In genomic region chr19:46316846-46317545, GRCm38 (mm10) we compare ENCODE assay signal across 8 mouse cellular contexts. TPM values are rescaled to one million over a fixed set of nuclear protein-coding genes. Genes with fewer than 3 reads are reported as not detected.
A peak's percentile ranks its signal among the peaks of the same experiment; 100 is the strongest.
DNase-seq lines count a peak whose midpoint lies in the region; ATAC-seq and TF ChIP-seq lines count a peak whose summit lies in the region.

No protein-coding gene starts in this region.

- ATAC-seq in lung, postnatal 0 days = no peak
- ATAC-seq in midbrain, embryonic 11.5 days (ENCODE audit: low FRiP score) = no peak
- ATAC-seq in stomach, postnatal 0 days (ENCODE audit: low FRiP score, low TSS enrichment) = no peak

- 0 out of 2 replicates have a peak, but pooled peaks cover 6% of the 10 kb centered on the region for H3K4me1 ChIP-seq in lung, postnatal 0 days (ENCODE audit: insufficient read depth, low read depth, low read length)
- H3K4me1 ChIP-seq in midbrain, embryonic 11.5 days (ENCODE audit: control insufficient read depth, insufficient read depth, low read length) = peaks cover 29% of the 10 kb centered on the region
- H3K4me1 ChIP-seq in stomach, postnatal 0 days (replicated peaks; ENCODE audit: control insufficient read depth, insufficient read depth) = peaks cover 6% of the 10 kb centered on the region; the same call in 1 of the 2 replicates

- H3K9ac ChIP-seq in lung, postnatal 0 days (replicated peaks; ENCODE audit: low read depth) = no peak overlapping the region
- H3K9ac ChIP-seq in midbrain, embryonic 11.5 days (ENCODE audit: low read length) = peak overlapping the region; percentile 38
- peak overlapping the region; percentile 74 for H3K9ac ChIP-seq in stomach, postnatal 0 days (ENCODE audit: low read length)

- H3K9me3 ChIP-seq in lung, postnatal 0 days (ENCODE audit: low read length) = no peaks in the 10 kb centered on the region
- H3K9me3 ChIP-seq in midbrain, embryonic 11.5 days (ENCODE audit: control insufficient read depth, low read length) = no peaks in the 10 kb centered on the region
- H3K9me3 ChIP-seq in stomach, postnatal 0 days (ENCODE audit: control insufficient read depth, low read length) = no peaks in the 10 kb centered on the region

- peaks cover 2% of the 10 kb centered on the region for H3K36me3 ChIP-seq in lung, postnatal 0 days (ENCODE audit: insufficient read depth, low read length)
- no peaks in the 10 kb centered on the region for H3K36me3 ChIP-seq in midbrain, embryonic 11.5 days (ENCODE audit: control insufficient read depth, insufficient read depth, low read length)
- H3K36me3 ChIP-seq in stomach, postnatal 0 days (ENCODE audit: control insufficient read depth, insufficient read depth, low read length) = peaks cover 11% of the 10 kb centered on the region; the same call in 1 of the 2 replicates

- no peak for TF ChIP-seq CTCF in lung, postnatal 0 days (IDR thresholded peaks at IDR 0.05)
- no peak; the same call in 1 of the 2 replicates for TF ChIP-seq CTCF in stomach, postnatal 0 days (IDR thresholded peaks at IDR 0.05; ENCODE audit: low read depth)

- H3K4me3 ChIP-seq in lung, postnatal 0 days (ENCODE audit: low read depth, low read length) = peak overlapping the region; percentile 40; the same call in 1 of the 2 replicates
- H3K4me3 ChIP-seq in midbrain, embryonic 11.5 days (ENCODE audit: low read depth, low read length) = peak overlapping the region; percentile 37
- H3K4me3 ChIP-seq in stomach, postnatal 0 days (ENCODE audit: low read depth, low read length) = peak overlapping the region; percentile 60

- WGBS in lung, postnatal 0 days = 32% methylated on average over 15 of the region's 15 CpGs
- WGBS in midbrain, embryonic 11.5 days = 30% methylated on average over 15 of the region's 15 CpGs
- WGBS in stomach, postnatal 0 days = 31% methylated on average over 15 of the region's 15 CpGs

- peaks cover 69% of the 10 kb centered on the region for H3K27me3 ChIP-seq in lung, postnatal 0 days (replicated peaks; ENCODE audit: insufficient read depth, low read length)
- peaks cover 74% of the 10 kb centered on the region for H3K27me3 ChIP-seq in midbrain, embryonic 11.5 days (ENCODE audit: control insufficient read depth, insufficient read depth, low read length)
- peaks cover 3% of the 10 kb centered on the region; the same call in 1 of the 2 replicates for H3K27me3 ChIP-seq in stomach, postnatal 0 days (ENCODE audit: control insufficient read depth, insufficient read depth, low read length)

- no peak for DNase-seq in lung, postnatal 0 days (ENCODE audit: low spot score)
- DNase-seq in lung, postnatal 25 days (ENCODE audit: low spot score) = no peak
- DNase-seq in cerebellum, postnatal 25 days = peak; percentile 13 to 28
- DNase-seq in frontal cortex, postnatal 10 days (ENCODE audit: low spot score in 2 of 2) = peak; percentile 70 to 75
- peak; percentile 91 for DNase-seq in layer of hippocampus, adult 9-11 months
- DNase-seq in midbrain, embryonic 11.5 days (ENCODE audit: low spot score, missing footprints) = peak; percentile 81
- DNase-seq in stomach, postnatal 0 days (ENCODE audit: low spot score) = no peak
- DNase-seq in adrenal gland, postnatal 10 days = no peak

- TF ChIP-seq EP300 in lung, postnatal 0 days (IDR thresholded peaks at IDR 0.05) = no peak
- TF ChIP-seq EP300 in stomach, postnatal 0 days (optimal IDR thresholded peaks at IDR 0.05) = no peak

- H3K27ac ChIP-seq in lung, postnatal 0 days (ENCODE audit: low read length) = no peak overlapping the region
- no peak overlapping the region for H3K27ac ChIP-seq in midbrain, embryonic 11.5 days (ENCODE audit: low read depth, low read length)
- H3K27ac ChIP-seq in stomach, postnatal 0 days (replicated peaks) = peak overlapping the region; percentile 89

- H3K4me2 ChIP-seq in lung, postnatal 0 days (replicated peaks; ENCODE audit: low read depth, low read length) = peak overlapping the region; percentile 58
- peak overlapping the region; percentile 48 for H3K4me2 ChIP-seq in midbrain, embryonic 11.5 days
- H3K4me2 ChIP-seq in stomach, postnatal 0 days (replicated peaks; ENCODE audit: low read depth) = peak overlapping the region; percentile 64

RNA-seq across cellular contexts. Expression of gene Psd, which starts 10.0 kb away (rescaled TPM):
- polyA plus RNA-seq in lung, postnatal 0 days (2015; fragmentation: Nextera tagmentation; extraction: Ambion mirVana) = 2.7 and 4.9 TPM in 2 replicates
- 10.7 and 11.0 TPM in 2 replicates for polyA plus RNA-seq in midbrain, embryonic 11.5 days (2014; fragmentation: Nextera tagmentation; extraction: Ambion mirVana)
- 44.9 and 59.2 TPM in 2 replicates for polyA plus RNA-seq in stomach, postnatal 0 days (2015; fragmentation: Nextera tagmentation; extraction: Ambion mirVana)
- 10 to 100 TPM in 1 of 2 experiments, 1 to 10 TPM in 1; 8.2 to 11.9 TPM for total RNA-seq in adrenal gland, postnatal 10 days (2021)

RNA-seq across cellular contexts. Expression of gene Fbxl15, which starts 11.0 kb away (rescaled TPM):
- 12.9 and 13.0 TPM in 2 replicates for polyA plus RNA-seq in lung, postnatal 0 days (2015; fragmentation: Nextera tagmentation; extraction: Ambion mirVana)
- 20.0 and 25.5 TPM in 2 replicates for polyA plus RNA-seq in midbrain, embryonic 11.5 days (2014; fragmentation: Nextera tagmentation; extraction: Ambion mirVana)
- polyA plus RNA-seq in stomach, postnatal 0 days (2015; fragmentation: Nextera tagmentation; extraction: Ambion mirVana) = 13.2 and 14.8 TPM in 2 replicates
- 10 to 100 TPM in 1 of 2 experiments, 1 to 10 TPM in 1; 8.9 to 10.5 TPM for total RNA-seq in adrenal gland, postnatal 10 days (2021)

RNA-seq across cellular contexts. Expression of gene Nfkb2, which starts 12.9 kb away (rescaled TPM):
- polyA plus RNA-seq in lung, postnatal 0 days (2015; fragmentation: Nextera tagmentation; extraction: Ambion mirVana) = 12.5 and 21.1 TPM in 2 replicates
- 3.2 and 3.9 TPM in 2 replicates for polyA plus RNA-seq in midbrain, embryonic 11.5 days (2014; fragmentation: Nextera tagmentation; extraction: Ambion mirVana)
- 11.4 and 11.6 TPM in 2 replicates for polyA plus RNA-seq in stomach, postnatal 0 days (2015; fragmentation: Nextera tagmentation; extraction: Ambion mirVana)
- total RNA-seq in adrenal gland, postnatal 10 days (2021) = 10 to 100 TPM; 20.8 to 24.2 TPM

RNA-seq across cellular contexts. Expression of gene Cuedc2, which starts 21.5 kb away (rescaled TPM):
- 94.9 and 99.9 TPM in 2 replicates for polyA plus RNA-seq in lung, postnatal 0 days (2015; fragmentation: Nextera tagmentation; extraction: Ambion mirVana)
- polyA plus RNA-seq in midbrain, embryonic 11.5 days (2014; fragmentation: Nextera tagmentation; extraction: Ambion mirVana) = 215 and 221 TPM in 2 replicates
- polyA plus RNA-seq in stomach, postnatal 0 days (2015; fragmentation: Nextera tagmentation; extraction: Ambion mirVana) = 75.3 and 77.5 TPM in 2 replicates
- 10 to 100 TPM; 78.9 to 90.4 TPM for total RNA-seq in adrenal gland, postnatal 10 days (2021)

RNA-seq across cellular contexts. Expression of gene Mfsd13a, which starts 23.9 kb away (rescaled TPM):
- 6.4 and 6.6 TPM in 2 replicates for polyA plus RNA-seq in lung, postnatal 0 days (2015; fragmentation: Nextera tagmentation; extraction: Ambion mirVana)
- polyA plus RNA-seq in midbrain, embryonic 11.5 days (2014; fragmentation: Nextera tagmentation; extraction: Ambion mirVana) = 4.3 and 5.5 TPM in 2 replicates
- 5.3 and 7.7 TPM in 2 replicates for polyA plus RNA-seq in stomach, postnatal 0 days (2015; fragmentation: Nextera tagmentation; extraction: Ambion mirVana)
- total RNA-seq in adrenal gland, postnatal 10 days (2021) = 1 to 10 TPM; 4.6 to 7.4 TPM

Comparison
In these comparisons a context has a peak if more than half of its experiments do, and no peak if none do; other contexts are left out.
1. DNase-seq: peak in cerebellum, postnatal 25 days (2 of 2), frontal cortex, postnatal 10 days (2 of 2), layer of hippocampus, adult 9-11 months (single experiment) and midbrain, embryonic 11.5 days (single experiment); none in lung, postnatal 0 days (single experiment), lung, postnatal 25 days (single experiment), stomach, postnatal 0 days (single experiment) and adrenal gland, postnatal 10 days (single experiment).
2. Peak in every context shown above with its lines, with median percentiles within 50 percentile points of each other: H3K4me2 ChIP-seq and H3K4me3 ChIP-seq.